Mouse (Mus musculus): ENCODE data around the gene Esam.

Esam gene

GRCm38 (mm10) chr9:37554838-37555748, 27.2 kb downstream of the Esam start, which contains the start of gene Siae:
Siae (plus strand) TSS chr9:37555698.
- no peak for DNase-seq (ENCODE audit: low spot score in 2 of 2)

- DNase-seq (ENCODE audit: low spot score in 2 of 2) = no peak
Measured at GRCm38 (mm10) chr9:37556366-37556765, 28.5 kb downstream of the Esam start.

GRCm38 (mm10) chr9:37560617-37561016, 32.7 kb downstream of the Esam start:
- no peak for DNase-seq (ENCODE audit: low spot score in 2 of 2)

DNA sequence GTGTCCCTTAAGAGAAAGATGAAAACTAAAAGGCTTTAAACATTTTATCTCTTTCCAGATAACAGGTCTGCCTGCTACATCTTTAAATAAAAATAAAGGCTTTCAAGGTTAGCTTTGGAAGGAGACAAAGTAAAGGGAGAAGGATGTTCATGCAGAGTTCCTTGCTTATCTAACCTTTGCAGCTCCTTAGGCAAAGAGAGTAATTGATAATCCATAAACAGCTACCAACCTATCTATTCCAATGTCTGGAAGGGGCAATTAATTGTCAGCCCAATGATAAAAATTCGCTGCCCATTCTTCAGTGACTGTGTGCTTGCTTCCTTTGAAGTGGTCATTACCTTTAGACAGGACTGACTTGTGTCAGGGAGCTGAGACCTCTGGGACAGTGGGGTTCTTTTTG, 35.9 kb downstream of the Esam start:
- DNase-seq (ENCODE audit: low spot score in 2 of 2) = no peak

- DNase-seq (ENCODE audit: low spot score in 2 of 2) = no peak
Measured at GRCm38 (mm10) chr9:37567019-37567418, 39.1 kb downstream of the Esam start.

GRCm38 (mm10) chr9:37567454-37567853, 39.6 kb downstream of the Esam start:
- DNase-seq (ENCODE audit: low spot score in 2 of 2) = no peak

GRCm38 (mm10) chr9:37567892-37568604, 40.2 kb downstream of the Esam start:
- no peak for DNase-seq (ENCODE audit: low spot score in 2 of 2)

DNA sequence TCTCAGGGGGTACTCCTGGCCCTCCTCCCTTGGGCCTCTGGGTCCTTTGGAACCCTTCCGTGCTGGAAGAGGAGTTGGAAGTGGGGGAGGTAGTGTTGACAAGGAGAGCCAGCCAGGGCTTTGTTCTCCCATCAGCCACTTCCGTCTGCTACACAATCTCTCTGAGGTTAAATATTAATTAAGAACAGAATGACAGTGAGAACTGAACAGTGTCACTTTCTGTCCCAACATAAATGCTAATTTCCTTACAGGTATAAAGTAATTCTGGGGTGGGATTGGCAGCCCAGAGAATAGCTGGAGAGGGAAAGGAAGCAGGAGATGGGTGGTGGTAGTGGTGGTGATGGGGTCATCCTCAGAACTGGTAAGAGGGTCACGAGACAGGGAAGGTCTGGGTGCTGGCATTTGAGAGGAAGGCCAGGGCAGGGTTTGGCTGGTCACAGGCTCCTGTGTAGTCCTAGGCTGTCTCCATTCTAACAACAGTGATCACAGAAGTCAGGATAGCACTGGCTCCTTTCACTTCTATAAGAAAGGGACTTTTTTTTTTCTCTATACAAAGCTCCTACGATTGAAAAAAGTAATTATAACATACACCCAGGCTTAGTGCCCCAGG, 40.8 kb downstream of the Esam start:
- no peak for DNase-seq (ENCODE audit: low spot score in 2 of 2)

GRCm38 (mm10) chr9:37569231-37569835, 41.5 kb downstream of the Esam start:
- no peak for DNase-seq (ENCODE audit: low spot score in 2 of 2)

GRCm38 (mm10) chr9:37572204-37572876, 44.5 kb downstream of the Esam start:
- DNase-seq (ENCODE audit: low spot score in 2 of 2) = no peak

DNA sequence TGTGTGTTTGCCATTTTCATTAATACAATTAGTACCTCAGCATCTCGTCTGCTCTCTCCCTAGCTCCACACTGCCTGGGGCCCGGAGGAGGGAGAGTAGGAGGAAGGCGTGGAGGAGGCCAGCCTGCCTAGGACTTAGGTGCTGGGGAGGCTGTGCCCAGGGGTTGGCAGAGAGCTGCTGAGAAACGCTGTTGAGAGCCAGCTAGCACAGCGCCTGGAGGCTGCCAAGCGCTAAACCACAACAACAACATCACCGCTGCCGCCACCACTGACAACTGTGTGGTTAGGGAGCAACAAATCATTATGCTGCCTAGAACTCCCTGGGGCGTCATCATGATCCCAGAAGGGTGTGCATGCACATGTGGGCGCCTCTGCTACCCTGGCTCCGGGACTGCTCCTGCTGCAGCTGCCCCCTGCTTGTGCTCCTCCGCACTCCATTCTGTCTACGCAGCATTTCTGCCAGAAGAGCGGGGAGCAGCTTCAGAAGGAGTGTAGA, 48.6 kb downstream of the Esam start:
- DNase-seq (ENCODE audit: low spot score in 2 of 2) = peak in 1 of 2 experiments; percentile 16

- DNase-seq (ENCODE audit: low spot score in 2 of 2) = no peak
Measured at GRCm38 (mm10) chr9:37583594-37583993, 55.7 kb downstream of the Esam start.

DNA sequence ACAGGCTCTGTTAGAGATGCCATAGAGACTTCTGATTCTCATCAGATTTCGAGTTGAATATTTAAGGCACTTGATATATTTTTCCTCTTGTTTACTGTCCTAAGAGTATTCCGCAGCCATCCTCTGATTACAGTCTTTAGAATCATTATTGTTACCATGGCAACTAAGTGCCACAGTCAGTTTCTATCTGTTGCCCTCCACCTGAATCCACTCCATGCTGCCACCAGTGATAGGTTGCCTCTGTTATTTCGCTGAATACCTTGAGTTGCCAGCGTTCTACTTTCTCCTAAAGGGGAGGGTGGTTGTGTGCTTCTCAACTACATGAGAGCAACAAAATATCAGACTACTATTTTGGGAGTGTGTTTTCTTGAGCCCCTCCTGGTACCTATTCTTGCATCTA, 58.8 kb downstream of the Esam start:
- DNase-seq (ENCODE audit: low spot score in 2 of 2) = no peak
